Mouse (Mus musculus): Measurements from ENCODE around the gene Zdhhc22.

- TF ChIP-seq POLR2AphosphoS2 (IDR thresholded peaks at IDR 0.05; ENCODE audit: insufficient read length, low read depth) (no peak), POLR2A (IDR thresholded peaks at IDR 0.05; ENCODE audit: insufficient read length, low read depth) (no peak), USF1 (IDR thresholded peaks at IDR 0.05; ENCODE audit: low read depth) (no peak), E2F4 (IDR thresholded peaks at IDR 0.05; ENCODE audit: insufficient read depth) (no peak), TCF12 (IDR thresholded peaks at IDR 0.05; ENCODE audit: insufficient read depth, poor library complexity, severe bottlenecking) (no peak), MAX (IDR thresholded peaks at IDR 0.05; ENCODE audit: low read depth) (peak; percentile 16), TCF3 (IDR thresholded peaks at IDR 0.05; ENCODE audit: insufficient read length, low read depth) (no peak), CEBPB (IDR thresholded peaks at IDR 0.05; ENCODE audit: insufficient read depth, poor library complexity, severe bottlenecking) (no peak)
Measured at GRCm38 (mm10) chr12:86941173-86941572, 49.1 kb downstream of the Zdhhc22 start.
